Mouse (Mus musculus) liver, postnatal 0 days (tissue): ENCODE results near the gene Sptssa.

Experiments used
- CTCF ChIP-seq: sonication (generic); IDR thresholded peaks from 2 replicates; pipeline ENCODE4 v1.5.1; 2016; ENCODE audit warnings: antibody characterized with exemption, low read depth
- EP300 ChIP-seq: IDR thresholded peaks from 2 replicates; pipeline ENCODE4 v1.6.1; 2016; ENCODE audit warnings: antibody characterized with exemption, low read depth, mild to moderate bottlenecking

DNA sequence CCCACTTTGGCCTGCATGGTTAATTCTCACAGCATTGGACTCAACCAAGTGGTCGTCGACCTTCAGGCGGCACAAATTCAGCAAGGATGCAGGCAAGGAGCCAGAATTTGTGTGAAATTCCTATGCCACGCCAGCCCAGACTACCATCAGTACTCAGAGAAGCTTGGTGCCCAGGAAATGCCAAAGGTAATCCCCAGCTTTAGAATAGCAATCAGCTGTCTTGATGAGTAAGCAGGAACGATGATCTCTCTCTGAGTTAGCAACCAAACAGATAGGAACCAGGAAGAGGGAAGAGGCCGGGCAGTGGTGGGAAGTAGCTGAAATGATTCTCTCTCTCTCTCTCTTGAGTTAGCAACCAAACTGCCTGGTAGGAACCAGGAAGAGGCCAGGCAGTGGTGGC, 16.1 kb downstream of the Sptssa start:
- TF ChIP-seq CTCF (no peak), EP300 (no peak)
